Mouse (Mus musculus) heart, embryonic 11.5 days (tissue): ENCODE measurements around the gene Rnasek. TPM values are rescaled to one million over a fixed set of nuclear protein-coding genes. Genes with fewer than 3 reads are reported as not detected.

Source experiments
- ATAC-seq: fragments of 200-750 bp; cut with Nextera tagmentation; replicated peaks from 2 replicates; pipeline ENCODE4 v1.8.0; 2017; ENCODE audit warnings: moderate library complexity; ENCODE audit not compliant: insufficient number of reproducible peaks, low FRiP score, low TSS enrichment
- H3K27ac ChIP-seq: fragments of 300-500 bp; sonication (generic); 2 replicates; pipeline ENCODE4 v1.5.1; 2014; ENCODE audit warnings: mild to moderate bottlenecking, low read depth, low read length
- H3K27me3 ChIP-seq: fragments of 300-500 bp; sonication (generic); 2 replicates; pipeline ENCODE4 v1.6.1; 2014; ENCODE audit warnings: mild to moderate bottlenecking, low read length, mixed read lengths; ENCODE audit not compliant: control insufficient read depth, insufficient read depth
- H3K36me3 ChIP-seq: fragments of 300-500 bp; sonication (generic); 2 replicates; pipeline ENCODE4 v1.6.1; 2014; ENCODE audit warnings: mild to moderate bottlenecking, low read length, moderate library complexity, mixed read lengths; ENCODE audit not compliant: control insufficient read depth, insufficient read depth
- H3K4me1 ChIP-seq: fragments of 300-500 bp; sonication (generic); 2 replicates; pipeline ENCODE4 v1.6.1; 2014; ENCODE audit warnings: low read length; ENCODE audit not compliant: control insufficient read depth, insufficient read depth
- H3K4me2 ChIP-seq: fragments of 300-500 bp; sonication (generic); 2 replicates; pipeline ENCODE4 v1.6.1; 2014; ENCODE audit warnings: mild to moderate bottlenecking, moderate library complexity
- H3K4me3 ChIP-seq: fragments of 300-500 bp; sonication (generic); 2 replicates; pipeline ENCODE4 v1.5.1; 2014; ENCODE audit warnings: low read depth, low read length
- H3K9ac ChIP-seq: fragments of 300-500 bp; sonication (generic); 2 replicates; pipeline ENCODE4 v1.6.1; 2014; ENCODE audit warnings: mild to moderate bottlenecking, low read depth, low read length, moderate library complexity
- H3K9me3 ChIP-seq: fragments of 300-500 bp; sonication (generic); replicated peaks from 2 replicates; pipeline ENCODE4 v1.6.1; 2016; ENCODE audit warnings: low read length; ENCODE audit not compliant: control insufficient read depth
- WGBS: fragments of 180-500 bp; shearing (Covaris S2); extraction: QIAGEN DNeasy Blood & Tissue Kit; methylation state at CpG from one replicate; pipeline ENCODE4 v1.1.7; 2014; ENCODE audit not compliant: insufficient replicate concordance; 5-methylcytosine and 5-hydroxymethylcytosine counted together
- polyA plus RNA-seq: library from polyadenylated mRNA; unstranded; fragments of >200 nt; fragmentation: Nextera tagmentation; extraction: Ambion mirVana; gene quantifications from 2 replicates; pipeline ENCODE4 v1.2.1, GENCODE M21; 2014

Rnasek gene
- polyA plus RNA-seq, 1 experiment from 2014 or later = 183 TPM

DNA sequence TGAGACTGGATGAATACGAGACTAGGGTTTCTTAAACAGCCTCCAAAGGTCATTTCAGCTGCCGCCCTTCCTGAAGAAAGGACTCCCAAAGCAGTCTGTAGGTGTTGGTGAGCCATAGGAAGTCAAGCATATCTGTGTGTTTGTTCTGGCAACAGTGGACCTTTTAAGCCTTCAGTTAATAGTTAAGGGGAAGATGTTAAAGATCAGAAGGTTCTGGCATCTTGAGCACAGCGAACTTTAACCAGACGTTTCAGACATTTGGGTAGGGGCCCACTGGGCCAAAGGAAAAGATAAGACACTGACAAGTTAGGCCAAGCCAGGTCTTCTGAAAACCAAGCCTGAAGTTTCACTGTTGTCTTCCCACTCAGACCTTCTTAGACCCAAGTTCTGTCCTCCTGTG is 21.6 kb downstream of the Rnasek start:
- Histone ChIP-seq H3K27me3 (peaks cover 52% of the 10 kb centered on the region), H3K4me1 (peaks cover 29% of the 10 kb centered on the region), H3K4me3 (no peak overlapping the region), H3K36me3 (no peaks in the 10 kb centered on the region), H3K27ac (no peak overlapping the region), H3K9me3 (no peaks in the 10 kb centered on the region), H3K9ac (no peak overlapping the region), H3K4me2 (no peak overlapping the region)
- no peak for ATAC-seq
- WGBS = 63% methylated on average over 4 of the region's 4 CpGs

DNA sequence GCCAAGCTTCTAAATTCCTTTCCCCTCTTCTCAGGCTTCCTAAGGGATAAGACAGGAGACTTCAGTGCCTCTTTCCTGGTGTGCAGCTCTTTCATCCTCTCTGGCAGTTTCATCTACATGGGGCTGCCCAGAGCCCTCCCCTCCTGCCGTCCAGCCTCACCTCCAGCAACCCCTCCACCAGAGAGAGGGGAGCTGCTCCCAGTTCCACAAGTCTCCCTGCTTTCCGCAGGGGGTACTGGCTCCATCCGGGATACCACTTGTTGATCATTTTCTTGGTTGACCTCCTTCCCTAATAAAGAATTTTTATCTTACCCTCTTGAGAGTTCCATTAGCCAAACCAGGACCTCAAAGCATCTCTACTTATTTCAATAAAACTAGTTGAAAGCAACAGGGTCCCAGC is 23.5 kb downstream of the Rnasek start:
- no peak overlapping the region for H3K4me3 ChIP-seq
- H3K27me3 ChIP-seq = peaks cover 57% of the 10 kb centered on the region
- no peak overlapping the region for H3K4me2 ChIP-seq
- no peak for ATAC-seq
- H3K9ac ChIP-seq = no peak overlapping the region
- peaks cover 21% of the 10 kb centered on the region for H3K4me1 ChIP-seq
- H3K27ac ChIP-seq = no peak overlapping the region
- WGBS = 47% methylated on average over 3 of the region's 3 CpGs
- no peaks in the 10 kb centered on the region for H3K36me3 ChIP-seq
- H3K9me3 ChIP-seq = no peaks in the 10 kb centered on the region

DNA sequence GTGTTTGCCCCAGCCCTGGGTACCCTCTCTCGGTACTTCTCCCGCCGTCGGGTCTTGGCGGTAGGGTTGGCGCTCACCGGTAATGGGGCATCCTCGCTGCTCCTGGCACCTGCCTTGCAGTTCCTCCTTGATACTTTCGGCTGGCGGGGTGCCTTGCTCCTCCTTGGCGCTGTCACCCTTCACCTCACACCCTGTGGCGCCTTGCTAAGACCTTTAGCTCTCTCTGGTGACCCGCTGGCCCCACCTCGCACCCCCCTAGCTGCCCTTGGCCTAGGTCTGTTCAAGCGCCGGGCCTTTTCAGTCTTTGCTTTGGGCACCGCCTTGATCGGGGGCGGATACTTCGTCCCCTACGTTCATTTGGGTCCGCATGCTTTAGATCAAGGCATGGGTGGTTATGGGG is 24.3 kb downstream of the Rnasek start:
- Histone ChIP-seq H3K9me3 (no peaks in the 10 kb centered on the region), H3K27ac (no peak overlapping the region), H3K4me2 (peak overlapping the region; percentile 72; the same call in 1 of the 2 replicates), H3K27me3 (peaks cover 57% of the 10 kb centered on the region), H3K9ac (no peak overlapping the region), H3K4me3 (no peak overlapping the region), H3K36me3 (no peaks in the 10 kb centered on the region), H3K4me1 (peaks cover 20% of the 10 kb centered on the region)
- ATAC-seq = no peak
- WGBS = 12% methylated on average over 22 of the region's 22 CpGs

DNA sequence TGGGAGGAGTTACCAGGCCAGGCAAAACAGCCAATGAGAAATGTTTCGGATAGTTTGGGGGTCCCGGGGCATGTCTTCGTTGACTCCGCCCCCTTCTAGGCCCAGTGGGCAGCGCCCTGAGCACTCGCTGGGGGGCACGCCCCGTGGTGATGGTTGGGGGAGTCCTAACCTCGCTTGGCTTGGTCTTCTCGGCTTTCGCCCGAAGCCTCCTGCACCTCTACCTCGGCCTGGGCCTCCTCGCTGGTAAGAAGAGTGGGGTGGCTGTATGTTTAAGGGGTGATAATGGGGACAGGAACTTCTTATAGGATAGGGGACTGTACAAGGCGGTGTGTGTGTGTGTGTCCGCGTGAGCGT is 24.8 kb downstream of the Rnasek start:
- 11% methylated on average over 18 of the region's 18 CpGs for WGBS

DNA sequence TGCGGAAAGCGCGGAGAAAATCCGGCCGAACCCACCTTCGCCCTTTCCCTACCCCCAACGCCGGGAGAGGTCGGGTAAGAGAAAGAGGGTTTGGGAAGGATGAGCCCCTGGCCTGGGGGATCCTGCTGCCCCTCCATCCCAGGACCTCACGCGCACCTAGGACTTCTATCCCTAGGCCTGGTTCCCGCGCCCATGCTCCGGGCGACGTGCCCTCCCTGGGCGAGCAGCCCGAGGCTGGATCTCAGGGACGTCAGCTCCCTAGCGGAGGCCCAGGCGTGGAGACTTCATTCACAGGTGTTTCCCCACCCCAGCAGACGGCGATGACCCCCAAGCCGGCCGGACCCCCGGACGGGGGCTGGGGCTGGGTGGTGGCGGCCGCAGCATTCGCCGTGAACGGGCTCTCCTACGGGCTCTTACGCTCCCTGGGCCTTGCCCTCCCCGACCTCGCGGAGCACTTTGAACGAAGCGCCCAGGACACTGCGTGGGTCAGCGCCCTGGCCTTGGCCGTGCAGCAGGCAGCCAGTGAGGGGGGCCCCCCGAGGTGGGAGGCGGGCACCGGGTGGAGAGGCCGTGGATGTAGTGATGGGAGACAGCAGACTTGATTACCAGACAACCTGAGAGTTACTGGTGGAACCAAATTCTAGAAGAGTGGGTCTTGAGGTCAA is 25.3 kb downstream of the Rnasek start:
- no peaks in the 10 kb centered on the region for H3K36me3 ChIP-seq
- WGBS = 1% methylated on average over 45 of the region's 46 CpGs
- peak overlapping the region; percentile 45 for H3K4me3 ChIP-seq
- no peaks in the 10 kb centered on the region for H3K9me3 ChIP-seq
- no peak overlapping the region for H3K27ac ChIP-seq
- peaks cover 57% of the 10 kb centered on the region for H3K27me3 ChIP-seq
- ATAC-seq = peak; percentile 37; the same call in 1 of the 2 replicates
- peaks cover 16% of the 10 kb centered on the region for H3K4me1 ChIP-seq
- peak overlapping the region; percentile 63; the same call in 1 of the 2 replicates for H3K9ac ChIP-seq
- H3K4me2 ChIP-seq = peak overlapping the region; percentile 72

More for the DNA sequence above, 24.8 kb downstream of the Rnasek start:
- Histone ChIP-seq H3K9ac (no peak overlapping the region), H3K4me1 (peaks cover 16% of the 10 kb centered on the region), H3K9me3 (no peaks in the 10 kb centered on the region), H3K36me3 (no peaks in the 10 kb centered on the region), H3K4me3 (peak overlapping the region; percentile 45), H3K4me2 (peak overlapping the region; percentile 72), H3K27me3 (peaks cover 57% of the 10 kb centered on the region), H3K27ac (no peak overlapping the region)
- no peak for ATAC-seq

DNA sequence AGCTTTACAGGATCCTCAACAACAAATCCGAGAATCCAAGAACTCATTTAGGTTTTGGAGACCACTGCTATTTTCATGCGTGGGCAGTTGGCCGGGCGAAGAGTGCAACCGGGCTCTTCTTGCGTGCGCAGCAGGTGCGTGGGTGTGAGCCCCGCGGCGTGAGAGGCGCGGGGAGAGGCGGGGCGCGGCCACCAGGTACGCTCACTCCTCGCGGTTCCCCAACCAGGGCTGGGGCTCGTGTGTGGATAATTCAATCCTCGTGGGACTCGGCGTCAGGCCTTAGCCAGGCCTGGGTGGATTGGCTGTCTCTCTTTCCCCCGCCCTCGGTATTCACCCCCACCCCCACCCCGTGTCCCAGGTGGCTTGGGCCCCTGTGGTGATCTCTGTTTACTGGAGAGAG is 25.9 kb downstream of the Rnasek start:
- Histone ChIP-seq H3K4me2 (peak overlapping the region; percentile 72), H3K4me1 (peaks cover 16% of the 10 kb centered on the region), H3K27ac (no peak overlapping the region), H3K27me3 (peaks cover 55% of the 10 kb centered on the region), H3K9me3 (no peaks in the 10 kb centered on the region), H3K36me3 (no peaks in the 10 kb centered on the region), H3K9ac (no peak overlapping the region), H3K4me3 (peak overlapping the region; percentile 45)
- no peak for ATAC-seq
- 12% methylated on average over 26 of the region's 26 CpGs for WGBS

DNA sequence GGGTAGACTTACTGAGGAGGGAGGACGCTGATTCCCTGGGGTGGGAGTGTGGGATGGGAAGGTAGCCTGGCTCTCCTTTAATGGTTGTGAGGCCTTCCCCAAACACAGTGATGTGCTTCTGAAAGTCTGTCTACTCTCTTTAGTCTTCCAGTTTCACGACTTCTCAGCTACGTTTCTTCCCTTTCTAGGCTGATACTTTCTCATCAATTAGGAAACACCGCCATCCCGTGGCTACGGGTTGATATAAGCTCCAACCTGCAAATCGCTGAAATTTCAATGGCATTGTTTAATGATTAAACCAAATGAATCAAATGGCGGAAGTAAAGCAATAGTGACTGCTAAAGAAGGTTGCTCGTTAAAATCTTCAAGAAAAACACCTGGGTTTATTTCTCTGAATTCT is 26.7 kb downstream of the Rnasek start:
- H3K9me3 ChIP-seq = no peaks in the 10 kb centered on the region
- no peak overlapping the region for H3K27ac ChIP-seq
- no peak for ATAC-seq
- no peak overlapping the region for H3K4me3 ChIP-seq
- no peak overlapping the region for H3K4me2 ChIP-seq
- no peaks in the 10 kb centered on the region for H3K36me3 ChIP-seq
- 17% methylated on average over 9 of the region's 9 CpGs for WGBS
- peaks cover 16% of the 10 kb centered on the region for H3K4me1 ChIP-seq
- no peak overlapping the region for H3K9ac ChIP-seq
- peaks cover 52% of the 10 kb centered on the region for H3K27me3 ChIP-seq

DNA sequence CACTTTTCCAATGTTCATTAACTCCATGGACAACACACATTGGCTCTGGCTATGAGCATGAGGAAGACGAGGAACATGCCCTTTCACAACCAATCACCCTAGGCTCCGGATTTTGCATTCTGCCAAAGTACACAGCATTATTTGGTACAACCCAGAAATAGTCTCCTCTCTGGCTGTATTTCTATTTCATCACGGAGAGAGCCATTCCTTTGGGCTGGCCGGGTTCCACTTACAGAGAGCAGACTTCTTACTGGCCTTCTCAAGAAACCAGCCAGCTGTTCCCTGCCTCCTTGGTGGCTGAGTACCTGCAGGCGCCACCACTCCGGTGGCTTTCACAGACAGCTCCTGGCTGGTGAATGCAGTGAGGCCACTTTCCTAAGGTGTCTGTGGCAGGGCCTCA is 27.2 kb downstream of the Rnasek start, which contains the start of gene Slc16a11:
Slc16a11 (plus strand) TSS at position 330 of the 400 bp plus-strand sequence.
- H3K4me3 ChIP-seq = peak within 1 kb of the TSS; percentile 45; the same call in 1 of the 2 replicates

DNA sequence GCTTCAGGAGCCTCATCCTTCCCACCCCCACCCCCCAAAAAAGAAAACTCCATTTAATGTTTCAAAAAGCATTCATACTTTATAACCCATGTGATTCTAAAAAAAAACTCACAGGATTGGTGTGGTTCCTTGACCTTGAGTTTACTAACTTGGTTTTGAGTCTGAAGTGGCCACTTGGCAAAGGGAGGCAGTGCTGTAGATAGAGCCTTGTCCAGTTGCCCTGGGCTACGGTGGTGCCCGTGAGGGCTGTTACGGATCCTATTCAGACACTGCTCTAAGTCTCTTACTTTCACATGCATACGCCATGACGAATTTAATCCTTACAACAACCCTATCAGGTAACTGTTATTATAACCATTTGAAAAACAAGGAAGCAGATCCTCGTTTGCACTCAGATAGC is 27.7 kb downstream of the Rnasek start:
- H3K4me3 ChIP-seq = no peak overlapping the region
- no peaks in the 10 kb centered on the region for H3K9me3 ChIP-seq
- WGBS = 64% methylated on average over 6 of the region's 6 CpGs
- H3K36me3 ChIP-seq = no peaks in the 10 kb centered on the region
- H3K9ac ChIP-seq = no peak overlapping the region
- no peak overlapping the region for H3K4me2 ChIP-seq
- no peak overlapping the region for H3K27ac ChIP-seq
- H3K27me3 ChIP-seq = peaks cover 44% of the 10 kb centered on the region
- no peak for ATAC-seq
- H3K4me1 ChIP-seq = peaks cover 16% of the 10 kb centered on the region

More for the DNA sequence above, 27.2 kb downstream of the Rnasek start, which contains the start of gene Slc16a11:
- H3K4me2 ChIP-seq = no peak within 1 kb of the TSS; the same call in 1 of the 2 replicates
- H3K4me1 ChIP-seq = peaks cover 16% of the 10 kb centered on the region
- WGBS = 56% methylated on average over 6 of the region's 6 CpGs
- no peak within 1 kb of the TSS for H3K9ac ChIP-seq
- ATAC-seq = no peak
- H3K27ac ChIP-seq = no peak within 1 kb of the TSS
- H3K27me3 ChIP-seq = peaks cover 48% of the 10 kb centered on the region
- no peaks in the 10 kb centered on the region for H3K9me3 ChIP-seq
- H3K36me3 ChIP-seq = no peaks in the 10 kb centered on the region
